Mouse (Mus musculus): ENCODE results near the gene Nadk2. TPM values are rescaled to one million over a fixed set of nuclear protein-coding genes. Genes with fewer than 3 reads are reported as not detected.

The Nadk2 gene
- polyA plus RNA-seq (2014; fragmentation: Nextera tagmentation; extraction: Ambion mirVana): 23.4 TPM in 2 replicates

DNA sequence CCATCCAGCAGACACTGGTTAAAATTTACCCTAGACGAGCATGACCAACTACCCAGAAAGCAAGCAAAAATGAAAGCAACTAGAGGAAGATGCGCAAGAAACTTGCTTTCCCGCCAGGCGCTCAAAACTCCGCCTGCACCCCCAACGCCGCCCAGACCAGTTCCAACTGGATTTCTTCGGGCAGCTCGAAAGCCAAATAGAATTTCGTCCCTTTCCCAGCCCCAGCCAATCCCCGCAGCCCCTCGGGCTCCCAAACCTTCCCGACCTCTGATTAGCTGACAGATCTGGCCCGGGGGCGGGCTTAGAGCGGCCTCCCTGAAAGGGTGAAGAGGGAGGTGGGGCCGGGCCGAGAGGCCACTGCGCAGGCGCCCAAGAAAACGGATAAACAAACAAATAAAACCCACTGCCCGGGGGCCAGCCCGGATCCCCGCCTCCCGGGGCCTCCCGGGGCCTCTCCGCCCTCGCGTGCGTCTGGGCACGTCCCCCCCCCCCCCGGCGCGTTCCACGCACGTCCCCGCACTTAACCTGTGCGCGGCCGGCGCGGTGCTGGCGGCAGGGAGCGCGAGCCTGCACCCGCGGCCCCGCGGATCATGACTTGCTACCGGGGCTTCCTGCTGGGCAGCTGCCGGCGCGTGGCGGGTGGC, at the start of gene Nadk2:
TSS of gene Nadk2 (plus strand) at position 349 of the 644 bp plus-strand sequence.
- H3K9me3 ChIP-seq (replicated peaks; ENCODE audit: control insufficient read depth, low read length): no peaks in the 10 kb centered on the region
- H3K9ac ChIP-seq (ENCODE audit: low read length): peak within 1 kb of the TSS; percentile 88
- H3K27ac ChIP-seq (ENCODE audit: low read depth, low read length): peak within 1 kb of the TSS; percentile 76
- H3K36me3 ChIP-seq (ENCODE audit: control insufficient read depth, insufficient read depth, low read length): no peaks in the 10 kb centered on the region
- no peaks in the 10 kb centered on the region for H3K27me3 ChIP-seq (replicated peaks; ENCODE audit: control insufficient read depth, insufficient read depth, low read length)
- peak within 1 kb of the TSS; percentile 88 for H3K4me3 ChIP-seq (ENCODE audit: low read depth, low read length)
- ATAC-seq (peak; percentile 99), DNase-seq (ENCODE audit: low spot score) (peak; percentile 99)
- H3K4me2 ChIP-seq (ENCODE audit: low read length): peak within 1 kb of the TSS; percentile 76
- under 1% methylated on average over 44 of the region's 54 CpGs for WGBS
- H3K4me1 ChIP-seq (ENCODE audit: control insufficient read depth, insufficient read depth, low read length): peaks cover 4% of the 10 kb centered on the region; the same call in 1 of the 2 replicates

DNA sequence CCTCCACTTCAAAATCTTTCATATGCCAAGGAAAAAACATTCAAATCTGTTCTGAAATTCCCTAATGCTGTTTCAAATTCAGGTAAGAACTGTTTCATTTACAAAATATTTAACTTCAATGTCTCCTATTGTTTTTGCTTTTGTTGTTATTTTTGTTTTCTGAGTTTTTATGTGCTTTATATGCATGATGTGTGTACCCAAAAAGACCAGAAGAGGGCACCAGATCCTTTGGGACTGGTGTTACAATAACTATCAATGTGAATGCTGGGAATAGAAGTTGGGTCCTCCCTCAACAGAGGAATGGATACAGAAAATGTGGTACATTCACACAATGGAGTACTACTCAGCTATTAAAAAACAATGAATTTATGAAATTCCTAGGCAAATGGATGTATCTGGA, 15.4 kb upstream of the Nadk2 start:
- Histone ChIP-seq H3K4me2 (ENCODE audit: low read length) (no peak overlapping the region), H3K36me3 (ENCODE audit: control insufficient read depth, insufficient read depth, low read length) (no peaks in the 10 kb centered on the region), H3K4me1 (ENCODE audit: control insufficient read depth, insufficient read depth, low read length) (no peaks in the 10 kb centered on the region), H3K27me3 (replicated peaks; ENCODE audit: control insufficient read depth, insufficient read depth, low read length) (no peaks in the 10 kb centered on the region), H3K9me3 (replicated peaks; ENCODE audit: control insufficient read depth, low read length) (no peaks in the 10 kb centered on the region), H3K4me3 (ENCODE audit: low read depth, low read length) (no peak overlapping the region), H3K9ac (ENCODE audit: low read length) (no peak overlapping the region), H3K27ac (ENCODE audit: low read depth, low read length) (no peak overlapping the region)
- DNase-seq (ENCODE audit: low spot score): no peak
- ATAC-seq: no peak

DNA sequence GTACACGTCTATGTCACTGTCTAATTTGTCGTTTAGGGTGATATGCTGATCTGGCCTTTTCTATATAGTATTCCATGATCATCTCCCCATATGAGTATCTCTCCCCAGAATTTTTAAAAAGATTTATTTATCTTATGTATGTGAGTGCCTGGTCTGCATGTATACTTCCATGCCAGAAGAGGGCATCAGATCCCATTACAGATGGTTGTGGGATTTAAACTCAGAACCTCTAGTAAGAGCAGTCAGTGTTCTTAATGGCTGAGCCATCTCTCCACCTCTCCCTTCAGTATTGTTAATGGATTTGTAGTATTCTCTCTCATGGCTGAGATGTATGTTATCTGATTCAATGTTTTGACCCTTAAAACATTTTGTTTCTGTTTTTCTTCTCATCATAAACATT, 11.2 kb upstream of the Nadk2 start:
- DNase-seq (ENCODE audit: low spot score) (no peak), ATAC-seq (no peak)
- Histone ChIP-seq H3K36me3 (ENCODE audit: control insufficient read depth, insufficient read depth, low read length) (no peaks in the 10 kb centered on the region), H3K27ac (ENCODE audit: low read depth, low read length) (no peak overlapping the region), H3K4me2 (ENCODE audit: low read length) (no peak overlapping the region), H3K4me1 (ENCODE audit: control insufficient read depth, insufficient read depth, low read length) (no peaks in the 10 kb centered on the region), H3K4me3 (ENCODE audit: low read depth, low read length) (no peak overlapping the region), H3K9me3 (replicated peaks; ENCODE audit: control insufficient read depth, low read length) (no peaks in the 10 kb centered on the region), H3K9ac (ENCODE audit: low read length) (no peak overlapping the region), H3K27me3 (replicated peaks; ENCODE audit: control insufficient read depth, insufficient read depth, low read length) (no peaks in the 10 kb centered on the region)
- 91% methylated on average over 2 of the region's 2 CpGs for WGBS

DNA sequence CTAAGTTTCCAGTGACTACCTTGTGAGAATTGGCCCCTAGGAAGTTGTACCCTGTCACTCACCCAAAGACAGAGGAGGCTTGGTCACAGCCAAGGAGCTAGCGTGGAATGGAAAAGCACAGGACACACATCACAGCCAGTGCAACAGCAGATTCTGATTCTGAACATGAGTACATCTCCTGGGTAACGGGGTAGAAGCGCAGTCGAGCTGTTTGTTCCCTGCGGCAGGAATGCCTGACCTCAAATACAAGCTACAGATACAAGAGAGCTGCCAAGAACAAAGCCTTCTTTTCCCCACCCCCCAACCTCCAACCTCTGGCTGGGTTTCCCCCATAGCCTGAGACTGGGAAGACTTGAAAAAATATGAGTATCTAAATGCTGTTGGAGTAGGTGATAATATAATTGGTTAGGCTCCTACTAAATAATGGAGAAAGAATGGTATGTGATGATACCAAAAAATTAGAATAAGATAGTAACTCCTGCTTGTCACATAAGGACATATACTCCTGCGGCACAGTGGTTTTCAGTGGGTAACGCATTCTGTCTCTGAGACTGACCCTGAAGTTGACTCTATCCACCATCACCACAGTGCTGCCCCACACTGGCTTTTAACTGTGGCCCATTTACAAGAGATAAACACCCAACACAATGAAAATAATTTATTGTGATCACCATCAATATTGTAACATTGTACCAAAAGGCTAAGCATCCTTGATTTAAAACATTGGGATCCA, 9.7 kb upstream of the Nadk2 start:
- Histone ChIP-seq H3K9me3 (replicated peaks; ENCODE audit: control insufficient read depth, low read length) (no peaks in the 10 kb centered on the region), H3K27me3 (replicated peaks; ENCODE audit: control insufficient read depth, insufficient read depth, low read length) (no peaks in the 10 kb centered on the region), H3K36me3 (ENCODE audit: control insufficient read depth, insufficient read depth, low read length) (no peaks in the 10 kb centered on the region), H3K4me1 (ENCODE audit: control insufficient read depth, insufficient read depth, low read length) (no peaks in the 10 kb centered on the region), H3K9ac (ENCODE audit: low read length) (no peak overlapping the region), H3K4me3 (ENCODE audit: low read depth, low read length) (no peak overlapping the region), H3K4me2 (ENCODE audit: low read length) (no peak overlapping the region), H3K27ac (ENCODE audit: low read depth, low read length) (no peak overlapping the region)
- ATAC-seq (peak; percentile 57; the same call in 1 of the 2 replicates), DNase-seq (ENCODE audit: low spot score) (peak; percentile 38)
- 56% methylated on average over 7 of the region's 7 CpGs for WGBS

DNA sequence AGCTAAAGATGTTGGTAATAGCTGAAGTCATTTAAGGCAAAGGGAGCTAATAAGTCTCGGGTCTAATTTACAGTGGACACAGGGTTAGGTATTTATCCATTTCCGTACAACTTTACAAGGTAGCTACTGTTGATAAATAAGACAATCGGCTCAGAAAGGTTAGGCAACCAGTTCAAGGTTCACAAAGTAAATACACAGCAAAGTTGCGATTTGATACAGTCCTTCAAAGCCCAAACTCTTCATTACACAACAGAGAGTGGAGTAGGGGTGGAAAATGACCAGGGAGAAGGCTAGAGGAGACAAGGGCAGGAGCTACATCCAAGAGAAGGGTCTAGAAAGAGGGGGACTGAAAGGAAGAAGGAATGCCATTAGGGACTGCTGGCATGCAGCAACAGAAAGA, 2.2 kb upstream of the Nadk2 start:
- no peak overlapping the region for H3K4me3 ChIP-seq (ENCODE audit: low read depth, low read length)

DNA sequence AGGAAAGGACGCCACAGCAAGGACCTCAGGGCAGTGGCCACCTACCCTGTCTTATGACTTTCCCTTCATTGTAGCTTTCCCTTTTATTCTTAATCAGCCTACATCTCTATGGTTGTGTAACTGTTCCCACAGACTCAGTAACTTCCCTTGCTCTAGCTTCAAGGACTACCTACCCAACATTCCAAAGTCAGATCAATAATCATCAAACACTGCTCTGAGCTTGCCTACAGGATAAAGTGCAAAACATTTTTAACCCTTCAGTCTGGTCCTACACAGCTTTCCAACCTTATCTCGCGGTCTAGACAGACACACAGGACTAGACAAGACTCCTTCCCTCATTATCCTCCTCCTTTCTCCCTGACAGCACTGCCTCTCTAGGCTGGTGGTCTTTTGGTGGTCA, 707 bp upstream of the Nadk2 start:
- peaks cover 4% of the 10 kb centered on the region; the same call in 1 of the 2 replicates for H3K4me1 ChIP-seq (ENCODE audit: control insufficient read depth, insufficient read depth, low read length)
- DNase-seq (ENCODE audit: low spot score) (no peak), ATAC-seq (no peak)
- H3K27me3 ChIP-seq (replicated peaks; ENCODE audit: control insufficient read depth, insufficient read depth, low read length): no peaks in the 10 kb centered on the region
- no peaks in the 10 kb centered on the region for H3K36me3 ChIP-seq (ENCODE audit: control insufficient read depth, insufficient read depth, low read length)
- peak overlapping the region; percentile 76 for H3K4me2 ChIP-seq (ENCODE audit: low read length)
- H3K27ac ChIP-seq (ENCODE audit: low read depth, low read length): no peak overlapping the region
- WGBS: 0% methylated on average over 3 of the region's 3 CpGs
- H3K9ac ChIP-seq (ENCODE audit: low read length): peak overlapping the region; percentile 68
- H3K9me3 ChIP-seq (replicated peaks; ENCODE audit: control insufficient read depth, low read length): no peaks in the 10 kb centered on the region
- peak overlapping the region; percentile 88 for H3K4me3 ChIP-seq (ENCODE audit: low read depth, low read length)

More for the DNA sequence above, 2.2 kb upstream of the Nadk2 start:
- no peak overlapping the region for H3K9ac ChIP-seq (ENCODE audit: low read length)
- no peaks in the 10 kb centered on the region for H3K27me3 ChIP-seq (replicated peaks; ENCODE audit: control insufficient read depth, insufficient read depth, low read length)
- ATAC-seq (no peak), DNase-seq (ENCODE audit: low spot score) (no peak)
- 90% methylated on average over 4 of the region's 4 CpGs for WGBS
- no peak overlapping the region for H3K4me2 ChIP-seq (ENCODE audit: low read length)
- no peaks in the 10 kb centered on the region for H3K9me3 ChIP-seq (replicated peaks; ENCODE audit: control insufficient read depth, low read length)
- peaks cover 4% of the 10 kb centered on the region; the same call in 1 of the 2 replicates for H3K4me1 ChIP-seq (ENCODE audit: control insufficient read depth, insufficient read depth, low read length)
- no peak overlapping the region for H3K27ac ChIP-seq (ENCODE audit: low read depth, low read length)
- H3K36me3 ChIP-seq (ENCODE audit: control insufficient read depth, insufficient read depth, low read length): no peaks in the 10 kb centered on the region

DNA sequence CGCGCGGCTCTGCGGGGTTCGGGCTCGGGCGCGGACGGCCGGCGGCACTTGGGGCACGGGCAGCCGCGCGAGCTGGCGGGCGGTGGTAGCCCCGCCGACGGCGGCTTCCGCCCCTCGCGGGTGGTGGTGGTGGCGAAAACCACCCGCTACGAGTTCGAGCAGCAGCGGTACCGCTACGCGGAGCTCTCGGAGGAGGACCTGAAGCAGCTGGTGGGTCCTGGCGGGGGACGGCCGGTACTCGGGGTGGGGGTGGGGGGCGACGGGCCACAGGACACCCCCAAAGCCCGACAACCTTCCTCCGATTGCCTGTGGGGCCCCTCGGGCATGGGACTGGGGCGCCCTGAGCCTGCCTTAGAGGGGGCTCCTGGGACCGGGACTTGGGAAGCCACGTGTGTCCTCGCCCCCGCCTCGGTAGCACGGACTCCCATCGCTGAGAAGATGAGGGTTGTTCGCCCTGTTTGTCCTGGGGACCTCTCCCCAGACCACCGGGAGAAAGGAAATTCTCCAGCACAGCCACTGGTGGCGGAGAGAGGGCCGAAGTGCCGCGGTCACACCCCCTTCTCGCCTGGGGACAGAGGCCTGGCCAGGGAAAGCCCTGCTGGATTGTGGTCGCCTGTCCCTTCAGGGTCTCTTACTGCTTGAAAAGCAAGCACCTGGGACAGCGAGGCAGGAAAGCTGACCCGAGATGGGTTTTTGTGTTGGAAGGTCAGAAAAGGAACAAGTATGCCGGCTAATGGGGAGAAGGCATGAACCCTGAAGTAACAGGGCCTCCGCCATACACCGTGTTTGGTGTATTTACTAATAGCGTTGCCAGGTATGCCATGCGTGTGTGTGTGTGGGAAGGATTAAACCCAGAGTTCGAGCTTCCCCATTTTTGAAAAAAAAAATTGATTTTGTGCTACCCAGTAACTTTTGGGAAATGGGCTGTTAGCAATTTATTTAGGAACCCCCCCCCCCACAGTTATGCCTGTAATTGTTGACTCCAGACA, 790 bp downstream of the Nadk2 start:
- H3K4me3 ChIP-seq (ENCODE audit: low read depth, low read length): peak overlapping the region; percentile 88
- H3K4me1 ChIP-seq (ENCODE audit: control insufficient read depth, insufficient read depth, low read length): peaks cover 4% of the 10 kb centered on the region; the same call in 1 of the 2 replicates
- no peaks in the 10 kb centered on the region for H3K9me3 ChIP-seq (replicated peaks; ENCODE audit: control insufficient read depth, low read length)
- DNase-seq (ENCODE audit: low spot score): peak; percentile 47
- no peaks in the 10 kb centered on the region for H3K36me3 ChIP-seq (ENCODE audit: control insufficient read depth, insufficient read depth, low read length)
- H3K27me3 ChIP-seq (replicated peaks; ENCODE audit: control insufficient read depth, insufficient read depth, low read length): no peaks in the 10 kb centered on the region
- H3K4me2 ChIP-seq (ENCODE audit: low read length): peak overlapping the region; percentile 76
- peak; percentile 40 for ATAC-seq
- peak overlapping the region; percentile 76 for H3K27ac ChIP-seq (ENCODE audit: low read depth, low read length)
- under 1% methylated on average over 62 of the region's 66 CpGs for WGBS
- peak overlapping the region; percentile 88 for H3K9ac ChIP-seq (ENCODE audit: low read length)

DNA sequence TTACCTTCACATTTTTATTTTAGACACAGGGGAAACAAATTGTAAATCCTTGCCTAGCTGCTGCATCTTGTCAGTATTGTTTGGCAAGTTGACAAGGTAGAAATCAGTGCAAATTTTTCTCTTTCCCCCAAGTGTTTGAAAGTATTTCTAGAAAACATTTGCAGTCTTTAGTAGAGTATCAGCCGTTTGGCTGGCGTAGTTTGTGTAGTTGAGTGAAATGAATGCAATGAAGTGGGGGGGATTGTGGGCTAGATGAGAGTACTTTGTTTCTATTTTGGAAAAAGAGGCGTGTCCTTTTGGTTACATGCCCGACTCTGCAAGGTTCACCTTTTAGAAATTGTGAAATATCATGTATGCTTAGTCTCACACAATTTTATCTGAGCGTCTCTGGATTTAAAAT, 1.6 kb downstream of the Nadk2 start:
- DNase-seq (ENCODE audit: low spot score) (peak; percentile 24), ATAC-seq (no peak)
- Histone ChIP-seq H3K27me3 (replicated peaks; ENCODE audit: control insufficient read depth, insufficient read depth, low read length) (no peaks in the 10 kb centered on the region), H3K36me3 (ENCODE audit: control insufficient read depth, insufficient read depth, low read length) (no peaks in the 10 kb centered on the region), H3K27ac (ENCODE audit: low read depth, low read length) (no peak overlapping the region), H3K4me1 (ENCODE audit: control insufficient read depth, insufficient read depth, low read length) (peaks cover 4% of the 10 kb centered on the region; the same call in 1 of the 2 replicates), H3K9me3 (replicated peaks; ENCODE audit: control insufficient read depth, low read length) (no peaks in the 10 kb centered on the region), H3K4me2 (ENCODE audit: low read length) (peak overlapping the region; percentile 76), H3K4me3 (ENCODE audit: low read depth, low read length) (peak overlapping the region; percentile 88), H3K9ac (ENCODE audit: low read length) (peak overlapping the region; percentile 88)
- 34% methylated on average over 5 of the region's 5 CpGs for WGBS

Measured in forebrain, embryonic 14.5 days (tissue).